8 mouse cellular contexts compared by ENCODE assay signal in genomic region chr2:156392461-156393154, GRCm38 (mm10). TPM values are rescaled to one million over a fixed set of nuclear protein-coding genes. Genes with fewer than 3 reads are reported as not detected.
DNase-seq lines count a peak whose midpoint lies in the region; ATAC-seq and TF ChIP-seq lines count a peak whose summit lies in the region.
"Not testable (repeated sequence)": the region's sequence is repeated elsewhere in the genome, so short reads cannot be mapped to it uniquely, and the experiment has no call there.

No protein-coding gene starts in this region.

- not testable (repeated sequence) for H3K9me3 ChIP-seq in embryonic facial prominence, embryonic 15.5 days (replicated peaks); heart, embryonic 12.5 days (replicated peaks); kidney, postnatal 0 days (replicated peaks; ENCODE audit: low read length); liver, embryonic 12.5 days (replicated peaks)

- under 1% methylated on average over 22 of the region's 63 CpGs for WGBS in bone marrow, adult 2 months
- 0% methylated on average over 10 of the region's 63 CpGs for WGBS in embryonic facial prominence, embryonic 15.5 days
- WGBS in heart, embryonic 12.5 days, result 0% methylated on average over 10 of the region's 63 CpGs
- 0% methylated on average over 6 of the region's 63 CpGs for WGBS in kidney, postnatal 0 days
- WGBS in liver, embryonic 12.5 days (ENCODE audit: insufficient replicate concordance), result 0% methylated on average over 14 of the region's 63 CpGs

- not testable (repeated sequence) for H3K27me3 ChIP-seq in embryonic facial prominence, embryonic 15.5 days; heart, embryonic 12.5 days (replicated peaks); kidney, postnatal 0 days (ENCODE audit: insufficient read depth, low read length); liver, embryonic 12.5 days (replicated peaks); splenic B cell, adult 2 months (ENCODE audit: control insufficient read depth, insufficient read depth, low read length, poor library complexity, severe bottlenecking)

- not testable (repeated sequence) for TF ChIP-seq CTCF in bone marrow, adult 2 months (IDR thresholded peaks at IDR 0.05; ENCODE audit: control insufficient read depth, insufficient read depth, low read length); kidney, postnatal 0 days (IDR thresholded peaks at IDR 0.05; ENCODE audit: low read depth)

- H3K4me3 ChIP-seq in bone marrow, adult 2 months (replicated peaks; ENCODE audit: control insufficient read depth, low read depth, low read length), result peak overlapping the region; percentile 43
- H3K4me3 ChIP-seq in embryonic facial prominence, embryonic 15.5 days (replicated peaks), result peak overlapping the region; percentile 40
- peak overlapping the region; percentile 45 for H3K4me3 ChIP-seq in heart, embryonic 12.5 days
- H3K4me3 ChIP-seq in kidney, postnatal 0 days (replicated peaks; ENCODE audit: low read depth, low read length), result peak overlapping the region; percentile 34
- H3K4me3 ChIP-seq in liver, embryonic 12.5 days, result peak overlapping the region; percentile 57

- ATAC-seq in embryonic facial prominence, embryonic 15.5 days (ENCODE audit: insufficient number of reproducible peaks, low FRiP score, low TSS enrichment, low read depth), result peak; percentile 89
- ATAC-seq in heart, embryonic 12.5 days (ENCODE audit: insufficient number of reproducible peaks, low FRiP score), result peak; percentile 88
- peak; percentile 85 for ATAC-seq in kidney, postnatal 0 days (replicated peaks; ENCODE audit: low FRiP score, low read depth)
- peak; percentile 91 for ATAC-seq in liver, embryonic 12.5 days

- not testable (repeated sequence) for H3K9ac ChIP-seq in embryonic facial prominence, embryonic 15.5 days
- H3K9ac ChIP-seq in heart, embryonic 12.5 days, result 0 out of 2 replicates have a peak overlapping the region, but pooled peaks have one; percentile 50
- H3K9ac ChIP-seq in kidney, postnatal 0 days (ENCODE audit: low read depth, low read length), result peak overlapping the region; percentile 47; the same call in 1 of the 2 replicates
- H3K9ac ChIP-seq in liver, embryonic 12.5 days, result peak overlapping the region; percentile 41; the same call in 1 of the 2 replicates

- peak overlapping the region; percentile 38 for H3K4me2 ChIP-seq in embryonic facial prominence, embryonic 15.5 days (replicated peaks)
- H3K4me2 ChIP-seq in heart, embryonic 12.5 days, result peak overlapping the region; percentile 52
- H3K4me2 ChIP-seq in kidney, postnatal 0 days (ENCODE audit: low read length), result peak overlapping the region; percentile 51
- peak overlapping the region; percentile 50 for H3K4me2 ChIP-seq in liver, embryonic 12.5 days

- peak; percentile 85 for DNase-seq in 416B (ENCODE audit: low read depth)
- DNase-seq in kidney, postnatal 0 days (ENCODE audit: low spot score), result peak; percentile 91
- DNase-seq in naive thymus-derived CD4-positive, alpha-beta T cell, adult 2 months (ENCODE audit: low read depth), result peak; percentile 71
- DNase-seq in splenic B cell, adult 2 months (ENCODE audit: low read depth, low spot score), result peak; percentile 77

- H3K4me1 ChIP-seq in bone marrow, adult 2 months (ENCODE audit: control insufficient read depth, insufficient read depth, low read length); embryonic facial prominence, embryonic 15.5 days; heart, embryonic 12.5 days (replicated peaks); kidney, postnatal 0 days (replicated peaks; ENCODE audit: insufficient read depth, low read length); liver, embryonic 12.5 days: not testable (repeated sequence)

- not testable (repeated sequence) for H3K27ac ChIP-seq in bone marrow, adult 2 months (ENCODE audit: control insufficient read depth, insufficient read depth, low read depth, low read length, poor library complexity); embryonic facial prominence, embryonic 15.5 days (replicated peaks); heart, embryonic 12.5 days (ENCODE audit: poor library complexity, severe bottlenecking); kidney, postnatal 0 days; liver, embryonic 12.5 days

- TF ChIP-seq POLR2A in bone marrow, adult 2 months (IDR thresholded peaks at IDR 0.05; ENCODE audit: borderline replicate concordance, control insufficient read depth, low read depth, low read length), result peak; percentile 37; the same call in 1 of the 2 replicates

- not testable (repeated sequence) for H3K36me3 ChIP-seq in embryonic facial prominence, embryonic 15.5 days; heart, embryonic 12.5 days; kidney, postnatal 0 days (ENCODE audit: insufficient read depth, low read length); liver, embryonic 12.5 days; splenic B cell, adult 2 months (ENCODE audit: control insufficient read depth, insufficient read depth, low read length, poor library complexity, severe bottlenecking)

RNA-seq across cellular contexts. Expression of gene Epb41l1, which starts 28.1 kb away (rescaled TPM):
- polyA plus RNA-seq in bone marrow, adult 2 months (2011; ENCODE audit: insufficient read depth, insufficient read length, low replicate concordance, missing spikeins), result 1.7 and 9.1 TPM in 2 replicates
- polyA plus RNA-seq in embryonic facial prominence, embryonic 15.5 days (2015; fragmentation: Nextera tagmentation; extraction: Ambion mirVana), result 3.4 and 3.8 TPM in 2 replicates
- polyA plus RNA-seq in heart, embryonic 12.5 days (2016; fragmentation: Nextera tagmentation; extraction: Ambion mirVana), result 1.2 and 1.4 TPM in 2 replicates
- 1.6 and 2.0 TPM in 2 replicates for polyA plus RNA-seq in kidney, postnatal 0 days (2015; fragmentation: Nextera tagmentation; extraction: Ambion mirVana)
- 0.75 and 1.0 TPM in 2 replicates for polyA plus RNA-seq in liver, embryonic 12.5 days (2016; fragmentation: Nextera tagmentation; extraction: Ambion mirVana)
